Mouse (Mus musculus): ENCODE measurements around the gene Ermp1. TPM values are rescaled to one million over a fixed set of nuclear protein-coding genes. Genes with fewer than 3 reads are reported as not detected.

The Ermp1 gene
- polyA plus RNA-seq, 2 experiments, result 6.8 to 7.2 TPM

GRCm38 (mm10) chr19:29641510-29641909 is 6.7 kb downstream of the Ermp1 start:
- WGBS (ENCODE audit: insufficient replicate concordance), result 80% methylated on average over 5 of the region's 5 CpGs
- Histone ChIP-seq H3K4me2 (ENCODE audit: low read depth) (no peak overlapping the region), H3K9ac (replicated peaks) (no peak overlapping the region), H3K36me3 (replicated peaks; ENCODE audit: control insufficient read depth, insufficient read depth, low read depth) (peaks cover 21% of the 10 kb centered on the region), H3K27me3 (ENCODE audit: control insufficient read depth, insufficient read depth, low read length) (no peaks in the 10 kb centered on the region), H3K4me3 (ENCODE audit: insufficient read depth in 1 of 2, low read depth in 2 of 2, low read length in 2 of 2) (no peak overlapping the region), H3K27ac (no peak overlapping the region), H3K9me3 (ENCODE audit: control insufficient read depth, low read length) (no peaks in the 10 kb centered on the region), H3K4me1 (replicated peaks; ENCODE audit: control insufficient read depth in 2 of 2, insufficient read depth in 2 of 2, low read length in 1 of 2) (peaks cover 0 to 2% of the 10 kb centered on the region in 2 experiments; a peak in 2 of 4 replicates)
- TF ChIP-seq EP300 (IDR thresholded peaks at IDR 0.05; ENCODE audit: low read depth) (no peak), CTCF (IDR thresholded peaks at IDR 0.05; ENCODE audit: low read depth) (no peak)
- DNase-seq (ENCODE audit: low read depth in 3 of 3, low spot score in 3 of 3) (no peak), ATAC-seq (ENCODE audit: insufficient read depth) (no peak)

- H3K4me2 ChIP-seq (ENCODE audit: low read depth), result no peak overlapping the region
- H3K4me1 ChIP-seq (replicated peaks; ENCODE audit: control insufficient read depth in 2 of 2, insufficient read depth in 2 of 2, low read length in 1 of 2), result no peaks in the 10 kb centered on the region; a peak in 1 of 4 replicates
- no peaks in the 10 kb centered on the region for H3K9me3 ChIP-seq (ENCODE audit: control insufficient read depth, low read length)
- H3K27ac ChIP-seq, result no peak overlapping the region
- WGBS (ENCODE audit: insufficient replicate concordance), result 21% methylated on average over 9 of the region's 9 CpGs
- TF ChIP-seq CTCF (IDR thresholded peaks at IDR 0.05; ENCODE audit: low read depth), result no peak
- no peak for TF ChIP-seq EP300 (IDR thresholded peaks at IDR 0.05; ENCODE audit: low read depth)
- H3K4me3 ChIP-seq (ENCODE audit: insufficient read depth in 1 of 2, low read depth in 2 of 2, low read length in 2 of 2), result no peak overlapping the region
- DNase-seq (ENCODE audit: low read depth in 3 of 3, low spot score in 3 of 3), result peak in 1 of 3 experiments; percentile 10
- ATAC-seq (ENCODE audit: insufficient read depth), result peak; percentile 18; the same call in 1 of the 2 replicates
- H3K9ac ChIP-seq (replicated peaks), result no peak overlapping the region
- H3K27me3 ChIP-seq (ENCODE audit: control insufficient read depth, insufficient read depth, low read length), result no peaks in the 10 kb centered on the region
- peaks cover 25% of the 10 kb centered on the region for H3K36me3 ChIP-seq (replicated peaks; ENCODE audit: control insufficient read depth, insufficient read depth, low read depth)
Observed at GRCm38 (mm10) chr19:29641055-29641454, 7.2 kb downstream of the Ermp1 start.

GRCm38 (mm10) chr19:29612102-29612501 is 36.1 kb downstream of the Ermp1 start:
- WGBS (ENCODE audit: insufficient replicate concordance), result 63% methylated on average over 2 of the region's 2 CpGs
- Histone ChIP-seq H3K27ac (no peak overlapping the region), H3K9me3 (ENCODE audit: control insufficient read depth, low read length) (no peaks in the 10 kb centered on the region), H3K4me1 (replicated peaks; ENCODE audit: control insufficient read depth in 2 of 2, insufficient read depth in 2 of 2, low read length in 1 of 2) (peaks cover 0 to 13% of the 10 kb centered on the region in 2 experiments; a peak in 3 of 4 replicates), H3K9ac (replicated peaks) (no peak overlapping the region), H3K27me3 (ENCODE audit: control insufficient read depth, insufficient read depth, low read length) (no peaks in the 10 kb centered on the region), H3K4me2 (ENCODE audit: low read depth) (no peak overlapping the region), H3K4me3 (ENCODE audit: insufficient read depth in 1 of 2, low read depth in 2 of 2, low read length in 2 of 2) (no peak overlapping the region), H3K36me3 (replicated peaks; ENCODE audit: control insufficient read depth, insufficient read depth, low read depth) (peaks cover 32% of the 10 kb centered on the region)
- ATAC-seq (ENCODE audit: insufficient read depth) (no peak), DNase-seq (ENCODE audit: low read depth in 3 of 3, low spot score in 3 of 3) (no peak)
- TF ChIP-seq EP300 (IDR thresholded peaks at IDR 0.05; ENCODE audit: low read depth) (no peak), CTCF (IDR thresholded peaks at IDR 0.05; ENCODE audit: low read depth) (no peak)

GRCm38 (mm10) chr19:29610907-29611306 is 37.3 kb downstream of the Ermp1 start:
- TF ChIP-seq CTCF (IDR thresholded peaks at IDR 0.05; ENCODE audit: low read depth) (no peak), EP300 (IDR thresholded peaks at IDR 0.05; ENCODE audit: low read depth) (peak; percentile 84)
- H3K27me3 ChIP-seq (ENCODE audit: control insufficient read depth, insufficient read depth, low read length), result no peaks in the 10 kb centered on the region
- ATAC-seq (ENCODE audit: insufficient read depth) (peak; percentile 84), DNase-seq (ENCODE audit: low read depth in 3 of 3, low spot score in 3 of 3) (peak; percentile 61 to 65 (median 62))
- WGBS (ENCODE audit: insufficient replicate concordance), result 50% methylated on average over 10 of the region's 10 CpGs
- H3K9ac ChIP-seq (replicated peaks), result no peak overlapping the region
- peaks cover 23% of the 10 kb centered on the region for H3K36me3 ChIP-seq (replicated peaks; ENCODE audit: control insufficient read depth, insufficient read depth, low read depth)
- H3K4me3 ChIP-seq (ENCODE audit: insufficient read depth in 1 of 2, low read depth in 2 of 2, low read length in 2 of 2), result no peak overlapping the region
- H3K27ac ChIP-seq, result peak overlapping the region; percentile 20
- no peaks in the 10 kb centered on the region for H3K9me3 ChIP-seq (ENCODE audit: control insufficient read depth, low read length)
- no peak overlapping the region for H3K4me2 ChIP-seq (ENCODE audit: low read depth)
- H3K4me1 ChIP-seq (replicated peaks; ENCODE audit: control insufficient read depth in 2 of 2, insufficient read depth in 2 of 2, low read length in 1 of 2), result peaks cover 0 to 13% of the 10 kb centered on the region in 2 experiments; a peak in 3 of 4 replicates

- Histone ChIP-seq H3K27me3 (ENCODE audit: control insufficient read depth, insufficient read depth, low read length) (no peaks in the 10 kb centered on the region), H3K9ac (replicated peaks) (no peak overlapping the region), H3K4me3 (ENCODE audit: insufficient read depth in 1 of 2, low read depth in 2 of 2, low read length in 2 of 2) (no peak overlapping the region), H3K27ac (no peak overlapping the region), H3K9me3 (ENCODE audit: control insufficient read depth, low read length) (no peaks in the 10 kb centered on the region), H3K4me1 (replicated peaks; ENCODE audit: control insufficient read depth in 2 of 2, insufficient read depth in 2 of 2, low read length in 1 of 2) (peaks cover 0 to 13% of the 10 kb centered on the region in 2 experiments; a peak in 3 of 4 replicates), H3K4me2 (ENCODE audit: low read depth) (no peak overlapping the region), H3K36me3 (replicated peaks; ENCODE audit: control insufficient read depth, insufficient read depth, low read depth) (peaks cover 14% of the 10 kb centered on the region)
- no peak for TF ChIP-seq CTCF (IDR thresholded peaks at IDR 0.05; ENCODE audit: low read depth)
- TF ChIP-seq EP300 (IDR thresholded peaks at IDR 0.05; ENCODE audit: low read depth), result no peak
- ATAC-seq (ENCODE audit: insufficient read depth) (no peak), DNase-seq (ENCODE audit: low read depth in 3 of 3, low spot score in 3 of 3) (no peak)
- WGBS (ENCODE audit: insufficient replicate concordance), result 69% methylated on average over 4 of the region's 4 CpGs
Observed at GRCm38 (mm10) chr19:29608212-29608611, 40.0 kb downstream of the Ermp1 start.
